Mouse (Mus musculus): Measurements from ENCODE around the gene Zfp598. TPM values are rescaled to one million over a fixed set of nuclear protein-coding genes. Genes with fewer than 3 reads are reported as not detected.

Zfp598 gene
- polyA plus RNA-seq, 1 experiment: 34.6 TPM

- Histone ChIP-seq H3K4me3 (ENCODE audit: insufficient read depth, poor library complexity, severe bottlenecking) (no peak overlapping the region), H3K79me3 (ENCODE audit: low read depth) (no peaks in the 10 kb centered on the region), H3K79me2 (ENCODE audit: control insufficient read depth, insufficient read depth) (no peaks in the 10 kb centered on the region), H3K36me3 (ENCODE audit: control insufficient read depth, insufficient read depth) (no peaks in the 10 kb centered on the region), H3K27me3 (ENCODE audit: control insufficient read depth, insufficient read depth, insufficient read length) (no peaks in the 10 kb centered on the region), H3ac (ENCODE audit: control insufficient read depth, insufficient read length, low read depth) (peak overlapping the region; percentile 19)
- TF ChIP-seq FOSL1 (IDR thresholded peaks at IDR 0.05; ENCODE audit: insufficient read depth, low read length, poor library complexity, severe bottlenecking): no peak
- no peak for TF ChIP-seq MAX (IDR thresholded peaks at IDR 0.05)
- no peak for TF ChIP-seq MYOD1 (IDR thresholded peaks at IDR 0.05; ENCODE audit: control insufficient read depth, insufficient read length, low read depth)
- TF ChIP-seq MYOG (IDR thresholded peaks at IDR 0.05; ENCODE audit: control insufficient read depth, extremely low read depth, insufficient read length): no peak
- no peak for TF ChIP-seq CEBPB (IDR thresholded peaks at IDR 0.05; ENCODE audit: low read depth)
- no peak for TF ChIP-seq CTCF (IDR thresholded peaks at IDR 0.05; ENCODE audit: control insufficient read depth, insufficient read depth, insufficient read length)
- TF ChIP-seq USF1 (IDR thresholded peaks at IDR 0.05; ENCODE audit: low read depth): no peak
Observed at GRCm38 (mm10) chr17:24644875-24645721, 24.4 kb upstream of the Zfp598 start.

DNA sequence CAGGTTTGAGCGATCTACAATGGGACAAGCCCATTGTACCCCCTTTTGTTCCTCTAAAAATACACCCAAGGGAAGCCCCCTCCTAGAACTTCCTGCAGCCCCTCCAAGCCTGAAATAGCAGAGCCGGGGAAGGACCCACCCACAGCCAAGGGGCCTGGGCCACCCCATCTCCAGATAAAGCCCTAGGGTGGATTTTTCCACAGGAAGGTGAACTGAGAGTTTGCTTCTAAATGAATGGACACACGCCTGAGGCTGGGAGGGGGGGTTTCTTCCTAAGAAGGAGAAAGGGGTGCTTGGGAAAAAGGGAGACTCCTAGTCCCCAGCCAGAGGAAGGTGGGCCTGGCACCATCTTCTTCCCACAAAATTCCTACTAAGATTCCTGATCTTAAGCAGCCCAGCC lies 23.6 kb upstream of the Zfp598 start:
- no peak for TF ChIP-seq MAX (IDR thresholded peaks at IDR 0.05)
- Histone ChIP-seq H3K4me3 (ENCODE audit: insufficient read depth, poor library complexity, severe bottlenecking) (no peak overlapping the region), H3K27me3 (ENCODE audit: control insufficient read depth, insufficient read depth, insufficient read length) (no peaks in the 10 kb centered on the region), H3K79me3 (ENCODE audit: low read depth) (no peaks in the 10 kb centered on the region), H3ac (ENCODE audit: control insufficient read depth, insufficient read length, low read depth) (no peak overlapping the region), H3K36me3 (ENCODE audit: control insufficient read depth, insufficient read depth) (no peaks in the 10 kb centered on the region), H3K79me2 (ENCODE audit: control insufficient read depth, insufficient read depth) (no peaks in the 10 kb centered on the region)

DNA sequence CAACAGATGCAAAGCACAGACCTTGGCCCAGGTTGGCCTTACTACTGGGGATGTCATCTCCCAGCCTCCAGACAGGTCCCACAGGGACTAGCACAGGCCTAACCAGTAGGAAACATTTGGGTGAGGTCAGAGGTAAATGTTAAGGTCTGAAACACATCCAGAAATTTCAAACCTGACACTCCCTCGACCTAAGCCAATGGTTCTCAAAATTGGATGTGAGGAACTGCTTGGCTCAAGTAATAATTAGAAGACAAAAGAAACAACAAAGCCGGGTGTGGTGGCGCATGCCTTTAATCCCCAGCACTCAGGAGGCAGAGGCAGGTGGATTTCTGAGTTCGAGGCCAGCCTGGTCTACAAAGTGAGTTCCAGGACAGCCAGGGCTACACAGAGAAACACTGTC lies 23.1 kb upstream of the Zfp598 start:
- Histone ChIP-seq H3K79me2 (ENCODE audit: control insufficient read depth, insufficient read depth) (no peaks in the 10 kb centered on the region), H3ac (ENCODE audit: control insufficient read depth, insufficient read length, low read depth) (no peak overlapping the region), H3K4me3 (ENCODE audit: insufficient read depth, poor library complexity, severe bottlenecking) (no peak overlapping the region), H3K36me3 (ENCODE audit: control insufficient read depth, insufficient read depth) (no peaks in the 10 kb centered on the region), H3K79me3 (ENCODE audit: low read depth) (no peaks in the 10 kb centered on the region), H3K27me3 (ENCODE audit: control insufficient read depth, insufficient read depth, insufficient read length) (peaks cover 4% of the 10 kb centered on the region)
- no peak for TF ChIP-seq CTCF (IDR thresholded peaks at IDR 0.05; ENCODE audit: control insufficient read depth, insufficient read depth, insufficient read length)
- no peak for TF ChIP-seq MAX (IDR thresholded peaks at IDR 0.05)
- TF ChIP-seq USF1 (IDR thresholded peaks at IDR 0.05; ENCODE audit: low read depth): no peak

GRCm38 (mm10) chr17:24647493-24647892 lies 22.0 kb upstream of the Zfp598 start:
- Histone ChIP-seq H3ac (ENCODE audit: control insufficient read depth, insufficient read length, low read depth) (no peak overlapping the region), H3K27me3 (ENCODE audit: control insufficient read depth, insufficient read depth, insufficient read length) (peaks cover 4% of the 10 kb centered on the region), H3K36me3 (ENCODE audit: control insufficient read depth, insufficient read depth) (no peaks in the 10 kb centered on the region), H3K4me3 (ENCODE audit: insufficient read depth, poor library complexity, severe bottlenecking) (no peak overlapping the region), H3K79me3 (ENCODE audit: low read depth) (no peaks in the 10 kb centered on the region), H3K79me2 (ENCODE audit: control insufficient read depth, insufficient read depth) (no peaks in the 10 kb centered on the region)
- TF ChIP-seq CEBPB (IDR thresholded peaks at IDR 0.05; ENCODE audit: low read depth) (no peak), FOSL1 (IDR thresholded peaks at IDR 0.05; ENCODE audit: insufficient read depth, low read length, poor library complexity, severe bottlenecking) (no peak), CTCF (IDR thresholded peaks at IDR 0.05; ENCODE audit: control insufficient read depth, insufficient read depth, insufficient read length) (no peak), USF1 (IDR thresholded peaks at IDR 0.05; ENCODE audit: low read depth) (no peak)

- H3K36me3 ChIP-seq (ENCODE audit: control insufficient read depth, insufficient read depth): no peaks in the 10 kb centered on the region
- no peaks in the 10 kb centered on the region for H3K79me3 ChIP-seq (ENCODE audit: low read depth)
- H3ac ChIP-seq (ENCODE audit: control insufficient read depth, insufficient read length, low read depth): no peak overlapping the region
- no peak for TF ChIP-seq MYOG (IDR thresholded peaks at IDR 0.05; ENCODE audit: control insufficient read depth, extremely low read depth, insufficient read length)
- TF ChIP-seq MYOD1 (IDR thresholded peaks at IDR 0.05; ENCODE audit: control insufficient read depth, insufficient read length, low read depth): no peak
- no peak for TF ChIP-seq CEBPB (IDR thresholded peaks at IDR 0.05; ENCODE audit: low read depth)
- no peak for TF ChIP-seq MAX (IDR thresholded peaks at IDR 0.05)
- TF ChIP-seq FOSL1 (IDR thresholded peaks at IDR 0.05; ENCODE audit: insufficient read depth, low read length, poor library complexity, severe bottlenecking): no peak
- no peak for TF ChIP-seq CTCF (IDR thresholded peaks at IDR 0.05; ENCODE audit: control insufficient read depth, insufficient read depth, insufficient read length)
- no peak for TF ChIP-seq USF1 (IDR thresholded peaks at IDR 0.05; ENCODE audit: low read depth)
- H3K4me3 ChIP-seq (ENCODE audit: insufficient read depth, poor library complexity, severe bottlenecking): no peak overlapping the region
- H3K27me3 ChIP-seq (ENCODE audit: control insufficient read depth, insufficient read depth, insufficient read length): peaks cover 4% of the 10 kb centered on the region
- H3K79me2 ChIP-seq (ENCODE audit: control insufficient read depth, insufficient read depth): no peaks in the 10 kb centered on the region
Observed at GRCm38 (mm10) chr17:24648731-24649377, 20.6 kb upstream of the Zfp598 start.

GRCm38 (mm10) chr17:24649581-24650069 lies 19.9 kb upstream of the Zfp598 start:
- Histone ChIP-seq H3K4me3 (ENCODE audit: insufficient read depth, poor library complexity, severe bottlenecking) (peak overlapping the region; percentile 23), H3K27me3 (ENCODE audit: control insufficient read depth, insufficient read depth, insufficient read length) (peaks cover 4% of the 10 kb centered on the region), H3K79me3 (ENCODE audit: low read depth) (no peaks in the 10 kb centered on the region), H3ac (ENCODE audit: control insufficient read depth, insufficient read length, low read depth) (peak overlapping the region; percentile 73), H3K79me2 (ENCODE audit: control insufficient read depth, insufficient read depth) (no peaks in the 10 kb centered on the region), H3K36me3 (ENCODE audit: control insufficient read depth, insufficient read depth) (no peaks in the 10 kb centered on the region)
- TF ChIP-seq MAX (IDR thresholded peaks at IDR 0.05): no peak

Data from C2C12 (cell line).